Mouse (Mus musculus) MEL (cell line): ENCODE measurements around the gene Zfp2.

ENCODE experiments used
- CTCF ChIP-seq, 3 experiments: IDR thresholded peaks in 2 of 3; conservative IDR thresholded peaks in 1 of 3; 2 replicates each; pipeline ENCODE4 v1.5.1; 2011 to 2012; ENCODE audit warnings: low read length in 3 of 3, low read depth in 2 of 3, mild to moderate bottlenecking in 2 of 3, improper control_type of control experiment in 1 of 3, inconsistent platforms in 1 of 3, mixed read lengths in 1 of 3, moderate library complexity in 1 of 3; ENCODE audit not compliant: control insufficient read depth in 1 of 3, insufficient read depth in 1 of 3, poor library complexity in 1 of 3, severe bottlenecking in 1 of 3
- EP300 ChIP-seq, 2 experiments: IDR thresholded peaks; 2 replicates each; pipeline ENCODE4 v1.6.1; 2011; ENCODE audit warnings: improper control_type of control experiment in 2 of 2, low read length in 2 of 2, low read depth in 1 of 2, mild to moderate bottlenecking in 1 of 2
- GATA1 ChIP-seq: IDR thresholded peaks from 2 replicates; pipeline ENCODE4 v1.6.1; 2011; ENCODE audit warnings: low read depth, low read length, improper control_type of control experiment
- POLR2A ChIP-seq, 2 experiments: IDR thresholded peaks; 2 replicates each; pipeline ENCODE4 v1.6.1; 2011 to 2012; ENCODE audit warnings: low read length in 2 of 2, mild to moderate bottlenecking in 2 of 2, control low read depth in 1 of 2, improper control_type of control experiment in 1 of 2, low read depth in 1 of 2, moderate library complexity in 1 of 2; ENCODE audit not compliant: control insufficient read depth in 1 of 2, insufficient read depth in 1 of 2, poor library complexity in 1 of 2
- POLR2AphosphoS5 ChIP-seq: IDR thresholded peaks from 2 replicates; pipeline ENCODE4 v1.6.1; 2012; ENCODE audit warnings: low read depth, borderline replicate concordance, mild to moderate bottlenecking, inconsistent platforms, low read length, moderate library complexity, mixed read lengths
- SMC3 ChIP-seq: IDR thresholded peaks from 2 replicates; pipeline ENCODE4 v1.6.1; 2011; ENCODE audit warnings: low read depth, low read length, improper control_type of control experiment
- TBP ChIP-seq: IDR thresholded peaks from 2 replicates; pipeline ENCODE4 v1.8.0; 2011; ENCODE audit warnings: low read depth, low read length, improper control_type of control experiment
- USF2 ChIP-seq, 2 experiments: IDR thresholded peaks; 2 replicates each; pipeline ENCODE4 v1.6.1; 2011 to 2012; ENCODE audit warnings: improper control_type of control experiment in 2 of 2, low read length in 2 of 2, borderline replicate concordance in 1 of 2, inconsistent platforms in 1 of 2, low read depth in 1 of 2, mild to moderate bottlenecking in 1 of 2; ENCODE audit not compliant: insufficient read depth in 1 of 2

DNA sequence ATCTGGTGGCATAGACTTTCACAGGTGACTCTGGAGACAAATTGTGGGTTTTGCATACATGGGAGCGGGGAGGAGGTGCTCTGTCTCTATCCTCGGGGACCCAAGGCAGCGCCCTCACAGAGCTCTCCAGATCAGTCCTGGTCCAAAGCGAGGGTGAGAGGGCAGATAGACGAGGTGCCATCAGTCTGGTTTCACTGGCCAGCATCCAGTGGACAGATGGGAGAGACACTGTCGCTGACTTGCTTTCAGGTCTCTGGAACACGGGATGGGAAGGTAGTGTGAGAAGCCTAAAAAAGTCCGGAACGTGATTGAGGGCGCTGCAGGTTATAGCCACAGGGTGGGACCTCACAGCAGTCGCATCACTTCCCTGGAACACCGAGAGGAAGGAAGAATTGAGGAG, 26.4 kb upstream of the Zfp2 start:
- TF ChIP-seq EP300 (IDR thresholded peaks at IDR 0.05; ENCODE audit: low read depth in 1 of 2, low read length in 2 of 2) (no peak), CTCF (IDR thresholded peaks at IDR 0.05 in 2 of 3, conservative IDR thresholded peaks at IDR 0.05 in 1 of 3; ENCODE audit: control insufficient read depth in 1 of 3, insufficient read depth in 1 of 3, low read depth in 2 of 3, low read length in 3 of 3, poor library complexity in 1 of 3, severe bottlenecking in 1 of 3) (no peak), POLR2AphosphoS5 (no peak), GATA1 (no peak), TBP (no peak), SMC3 (no peak), POLR2A (IDR thresholded peaks at IDR 0.05; ENCODE audit: control insufficient read depth in 1 of 2, insufficient read depth in 1 of 2, low read depth in 1 of 2, low read length in 2 of 2, poor library complexity in 1 of 2) (no peak), USF2 (IDR thresholded peaks at IDR 0.05; ENCODE audit: borderline replicate concordance in 1 of 2, insufficient read depth in 1 of 2, low read depth in 1 of 2, low read length in 2 of 2) (no peak)
